Mouse (Mus musculus) kidney, embryonic 15.5 days (tissue): ENCODE measurements around the gene Gm1123. TPM values are rescaled to one million over a fixed set of nuclear protein-coding genes. Genes with fewer than 3 reads are reported as not detected.

ENCODE experiments used
- ATAC-seq: fragments of 200-750 bp; cut with Nextera tagmentation; replicated peaks from 2 replicates; pipeline ENCODE4 v1.8.0; 2017; ENCODE audit warnings: moderate TSS enrichment; ENCODE audit not compliant: low FRiP score
- H3K27ac ChIP-seq: fragments of 300-500 bp; sonication (generic); 2 replicates; pipeline ENCODE4 v1.5.1; 2015; ENCODE audit warnings: mild to moderate bottlenecking, inconsistent platforms
- H3K27me3 ChIP-seq: fragments of 300-500 bp; sonication (generic); 2 replicates; pipeline ENCODE4 v1.6.1; 2015; ENCODE audit warnings: inconsistent platforms
- H3K36me3 ChIP-seq: fragments of 300-500 bp; sonication (generic); 2 replicates; pipeline ENCODE4 v1.6.1; 2015; ENCODE audit warnings: inconsistent platforms
- H3K4me1 ChIP-seq: fragments of 300-500 bp; sonication (generic); 2 replicates; pipeline ENCODE4 v1.6.1; 2015; ENCODE audit warnings: inconsistent platforms
- H3K4me2 ChIP-seq: fragments of 300-500 bp; sonication (generic); 2 replicates; pipeline ENCODE4 v1.6.1; 2015; ENCODE audit warnings: moderate library complexity, mild to moderate bottlenecking, inconsistent platforms
- H3K4me3 ChIP-seq: fragments of 300-500 bp; sonication (generic); replicated peaks from 2 replicates; pipeline ENCODE4 v1.5.1; 2015; ENCODE audit warnings: mild to moderate bottlenecking, inconsistent platforms
- H3K9ac ChIP-seq: fragments of 300-500 bp; sonication (generic); 2 replicates; pipeline ENCODE4 v1.6.1; 2015; ENCODE audit warnings: mild to moderate bottlenecking, inconsistent platforms
- H3K9me3 ChIP-seq: fragments of 300-500 bp; sonication (generic); replicated peaks from 2 replicates; pipeline ENCODE4 v1.6.1; 2016; ENCODE audit warnings: inconsistent platforms
- WGBS: fragments of 180-500 bp; shearing (Covaris S2); methylation state at CpG from one replicate; pipeline ENCODE4 v1.1.7; 2015; ENCODE audit warnings: mixed read lengths; 5-methylcytosine and 5-hydroxymethylcytosine counted together
- polyA plus RNA-seq: library from polyadenylated mRNA; unstranded; fragments of >200 nt; fragmentation: Nextera tagmentation; extraction: Ambion mirVana; gene quantifications from 2 replicates; pipeline ENCODE4 v1.2.1, GENCODE M21; 2015

The Gm1123 gene
- polyA plus RNA-seq, 1 experiment from 2014 or later, result 0.17 TPM

DNA sequence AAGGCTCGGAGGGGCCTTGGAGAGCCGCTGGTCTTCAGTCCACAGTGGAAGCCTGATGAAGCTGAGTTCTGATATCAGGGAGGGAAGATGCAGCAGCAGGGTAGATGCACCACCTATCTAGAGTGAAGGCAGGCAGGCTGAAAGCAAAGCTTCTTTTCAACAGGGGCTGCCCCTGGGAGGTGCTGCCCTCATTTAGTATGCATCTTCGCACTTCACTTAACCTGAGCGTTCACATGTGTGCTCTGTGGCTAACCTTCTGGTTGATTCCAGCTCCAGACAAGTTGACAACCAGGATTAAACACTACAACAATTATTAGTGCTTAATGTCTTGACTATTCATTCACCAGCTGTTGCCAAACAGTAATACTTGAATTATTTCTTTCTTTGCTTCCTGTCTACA, 41.4 kb downstream of the Gm1123 start:
- H3K4me2 ChIP-seq, result no peak overlapping the region
- no peak overlapping the region for H3K27ac ChIP-seq
- H3K4me3 ChIP-seq, result no peak overlapping the region
- H3K9me3 ChIP-seq, result no peaks in the 10 kb centered on the region
- 78% methylated on average over 4 of the region's 4 CpGs for WGBS
- no peak overlapping the region for H3K9ac ChIP-seq
- H3K4me1 ChIP-seq, result no peaks in the 10 kb centered on the region
- ATAC-seq, result no peak
- H3K27me3 ChIP-seq, result no peaks in the 10 kb centered on the region
- H3K36me3 ChIP-seq, result peaks cover 25% of the 10 kb centered on the region

DNA sequence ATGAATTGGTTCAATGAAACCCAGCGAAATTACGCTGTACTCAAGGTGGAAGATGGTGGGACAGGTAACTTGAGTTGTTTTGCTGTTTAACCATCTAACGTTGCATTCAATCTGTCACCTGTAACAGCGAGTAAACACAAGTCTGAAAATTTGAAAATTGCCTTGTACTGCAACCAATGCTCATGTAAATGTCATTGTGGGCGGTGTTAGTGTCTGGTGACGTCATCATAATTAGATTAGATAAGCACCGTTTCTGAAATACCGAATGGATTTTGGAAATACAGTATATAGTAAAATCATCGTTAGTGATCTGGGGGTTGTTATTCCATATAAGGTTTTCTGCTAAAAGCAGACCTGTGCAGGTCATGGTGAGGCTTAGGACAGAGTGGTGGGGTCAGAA, 48.4 kb downstream of the Gm1123 start:
- 48% methylated on average over 9 of the region's 9 CpGs for WGBS
- Histone ChIP-seq H3K27me3 (peaks cover 23% of the 10 kb centered on the region), H3K27ac (no peak overlapping the region), H3K4me1 (peaks cover 9% of the 10 kb centered on the region), H3K4me2 (peak overlapping the region; percentile 84), H3K9ac (peak overlapping the region; percentile 76; the same call in 1 of the 2 replicates), H3K4me3 (peak overlapping the region; percentile 91), H3K36me3 (no peaks in the 10 kb centered on the region), H3K9me3 (no peaks in the 10 kb centered on the region)
- ATAC-seq, result no peak

DNA sequence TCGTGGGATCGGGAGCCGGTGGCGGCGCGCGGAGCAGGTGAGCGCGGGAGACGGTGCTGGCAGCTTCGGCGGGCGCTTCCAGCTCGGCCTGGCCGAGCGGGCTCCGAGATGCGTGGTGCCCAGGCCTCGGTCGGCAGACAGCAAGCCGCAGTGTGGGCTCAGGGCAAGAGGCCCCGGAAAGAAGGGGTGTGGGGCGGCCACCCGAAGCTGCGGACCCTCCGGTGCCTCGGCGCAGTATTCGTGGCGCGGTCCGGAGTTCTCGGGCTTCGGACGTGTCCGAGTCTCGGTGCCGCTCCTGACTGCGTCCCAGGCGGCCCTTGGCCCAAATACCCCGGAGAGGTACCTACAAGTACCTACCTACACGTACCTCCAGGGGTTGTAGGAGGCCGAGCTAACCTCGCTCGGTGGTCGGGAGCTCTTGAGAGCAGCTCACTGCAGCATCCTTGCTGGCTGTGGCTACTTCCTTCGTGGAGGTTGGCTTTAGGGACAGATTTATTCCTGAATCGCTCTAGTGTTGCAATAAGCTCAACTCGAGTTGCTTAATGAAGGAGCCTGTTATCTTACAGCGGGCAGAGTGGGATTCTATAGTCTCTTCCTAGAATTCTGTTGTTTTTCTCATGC, 48.9 kb downstream of the Gm1123 start:
- Histone ChIP-seq H3K4me3 (peak overlapping the region; percentile 91), H3K27me3 (peaks cover 27% of the 10 kb centered on the region), H3K9ac (peak overlapping the region; percentile 76), H3K27ac (no peak overlapping the region), H3K9me3 (no peaks in the 10 kb centered on the region), H3K4me1 (peaks cover 9% of the 10 kb centered on the region), H3K36me3 (no peaks in the 10 kb centered on the region), H3K4me2 (peak overlapping the region; percentile 84)
- WGBS, result under 1% methylated on average over 50 of the region's 50 CpGs
- peak; percentile 64 for ATAC-seq

DNA sequence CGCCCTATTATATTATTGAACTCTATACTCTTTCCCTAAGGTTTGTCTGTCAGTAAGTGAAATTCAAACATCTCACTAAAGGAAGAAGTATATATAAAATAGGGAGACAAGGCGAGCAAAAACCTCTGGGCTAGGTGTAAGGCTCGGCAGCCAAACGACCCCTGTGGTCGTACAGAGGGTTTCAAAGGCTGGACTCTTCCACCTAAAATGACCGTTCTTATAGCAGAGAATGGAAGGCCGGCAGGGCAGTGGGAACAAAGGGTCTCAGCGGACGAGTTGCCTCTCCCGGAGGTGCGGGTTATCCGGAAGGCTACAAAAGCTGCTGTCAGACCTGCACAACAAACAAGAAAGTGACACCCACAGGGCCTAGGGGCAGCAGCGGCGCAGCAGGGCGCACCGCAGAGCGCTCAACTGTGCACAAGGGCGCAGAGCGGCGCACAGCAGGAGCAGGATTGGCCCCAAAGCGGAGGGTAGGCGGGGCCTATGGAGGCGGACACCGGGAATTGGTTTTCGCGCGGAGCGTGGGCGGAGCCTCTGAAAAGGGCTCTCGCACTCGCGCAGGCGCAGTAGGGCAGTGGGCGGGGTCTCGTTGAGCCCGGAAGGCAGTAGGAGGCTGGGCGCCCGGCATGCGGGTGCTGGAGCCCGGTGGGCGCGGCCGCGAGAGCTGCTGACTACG, 49.6 kb downstream of the Gm1123 start, which contains the start of gene Faim:
Gene Faim (plus strand): TSS at position 574 of the 676 bp plus-strand sequence.
- Histone ChIP-seq H3K27ac (peak within 1 kb of the TSS; percentile 67; the same call in 1 of the 2 replicates), H3K4me2 (peak within 1 kb of the TSS; percentile 84), H3K36me3 (no peaks in the 10 kb centered on the region), H3K4me1 (peaks cover 9% of the 10 kb centered on the region), H3K27me3 (peaks cover 33% of the 10 kb centered on the region), H3K4me3 (peak within 1 kb of the TSS; percentile 91), H3K9me3 (no peaks in the 10 kb centered on the region), H3K9ac (peak within 1 kb of the TSS; percentile 76)
- ATAC-seq, result peak; percentile 100
- WGBS, result 1% methylated on average over 45 of the region's 45 CpGs

DNA sequence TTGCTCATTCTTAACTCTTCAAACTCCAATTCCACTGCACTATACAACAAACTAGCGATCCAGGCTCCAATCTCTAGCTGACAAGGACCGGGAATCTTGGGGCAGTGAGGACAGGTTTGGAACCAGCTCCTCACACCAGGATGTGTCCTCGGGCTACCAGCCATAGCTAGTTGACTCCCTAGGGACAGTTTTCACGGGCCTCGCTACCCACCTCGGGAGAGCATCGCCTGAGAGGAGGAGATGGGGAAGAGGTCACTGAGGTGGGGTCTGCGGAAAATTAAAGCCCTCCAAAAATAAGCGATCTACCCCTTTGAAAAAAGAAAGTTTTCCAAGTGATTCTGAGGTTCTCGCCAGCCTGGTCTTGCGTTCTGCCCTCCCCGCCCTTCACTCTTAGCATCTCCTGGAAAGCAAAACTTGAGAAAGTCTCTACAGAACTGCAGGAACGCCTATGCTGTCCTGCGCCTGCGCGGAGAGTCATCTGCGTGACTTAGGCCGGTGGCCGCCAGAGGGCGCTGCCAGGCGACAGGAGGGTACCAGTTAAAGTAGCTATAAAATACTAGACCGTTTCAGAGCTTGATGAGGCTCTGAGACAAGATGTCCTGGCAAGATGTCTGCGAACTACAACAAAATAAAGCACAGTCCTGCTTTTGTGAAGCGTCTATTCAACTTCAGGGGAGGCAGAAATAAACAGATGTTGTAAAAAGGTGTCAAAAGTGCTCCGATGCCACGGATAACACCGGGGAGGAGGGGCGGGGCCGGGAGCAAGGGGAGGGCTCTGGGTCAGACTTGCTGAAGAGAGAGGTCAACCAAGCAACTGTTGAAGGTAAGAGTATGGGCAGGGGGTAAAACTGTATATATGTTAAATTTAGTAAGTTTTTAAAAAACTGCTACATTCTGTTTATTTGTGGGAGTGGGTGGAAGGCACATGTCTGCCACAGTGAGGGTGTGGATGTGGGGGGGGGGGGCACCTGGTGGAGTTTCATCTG, 55.8 kb downstream of the Gm1123 start:
- Histone ChIP-seq H3K9ac (no peak overlapping the region), H3K27me3 (peaks cover 79% of the 10 kb centered on the region), H3K9me3 (no peaks in the 10 kb centered on the region), H3K4me3 (peak overlapping the region; percentile 34), H3K27ac (no peak overlapping the region), H3K4me2 (peak overlapping the region; percentile 57), H3K4me1 (peaks cover 6% of the 10 kb centered on the region), H3K36me3 (no peaks in the 10 kb centered on the region)
- peak; percentile 73 for ATAC-seq
- WGBS, result 5% methylated on average over 29 of the region's 29 CpGs

DNA sequence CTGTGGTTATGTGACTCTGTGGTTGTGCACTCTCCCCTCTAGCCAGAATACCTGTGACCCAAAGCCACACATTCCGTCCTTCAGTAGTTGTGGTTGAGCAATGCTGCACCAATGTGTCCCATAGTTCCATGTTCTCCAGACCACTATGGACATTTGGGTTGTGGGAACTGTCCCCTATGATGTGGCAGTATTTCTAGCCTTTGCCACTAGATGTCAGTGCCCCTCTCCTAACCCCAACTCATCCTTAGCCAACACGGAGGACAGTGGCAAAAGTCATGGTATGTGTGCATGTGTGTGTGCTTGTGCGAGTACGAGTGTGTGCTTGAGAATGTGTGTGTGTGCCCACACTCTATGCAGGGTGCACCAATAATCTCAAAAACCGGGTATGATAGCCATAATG, 59.0 kb downstream of the Gm1123 start:
- no peak overlapping the region for H3K9ac ChIP-seq
- no peaks in the 10 kb centered on the region for H3K36me3 ChIP-seq
- peaks cover 84% of the 10 kb centered on the region for H3K27me3 ChIP-seq
- ATAC-seq, result no peak
- H3K4me3 ChIP-seq, result no peak overlapping the region
- 43% methylated on average over 5 of the region's 5 CpGs for WGBS
- peaks cover 12% of the 10 kb centered on the region for H3K4me1 ChIP-seq
- H3K9me3 ChIP-seq, result no peaks in the 10 kb centered on the region
- no peak overlapping the region for H3K27ac ChIP-seq
- H3K4me2 ChIP-seq, result no peak overlapping the region

DNA sequence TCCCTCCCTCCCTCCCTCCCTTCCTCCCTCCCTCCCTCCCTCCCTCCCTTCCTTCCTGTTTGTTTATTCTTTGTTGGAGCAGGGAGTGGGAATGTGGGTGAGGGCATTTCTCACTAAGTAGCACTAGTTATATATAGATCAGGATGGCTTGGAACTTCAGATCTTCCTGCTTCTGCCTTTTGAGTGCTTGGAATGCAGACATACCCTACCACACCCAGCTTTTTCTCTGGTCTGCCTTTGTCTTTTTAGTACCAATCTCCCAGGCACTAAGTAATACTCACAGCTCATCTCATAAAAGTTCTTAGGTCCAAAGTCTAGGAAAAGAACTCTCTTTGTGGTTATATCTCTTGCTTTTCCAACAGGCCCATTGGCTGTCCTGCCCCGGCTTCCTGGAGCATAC, 59.4 kb downstream of the Gm1123 start:
- Histone ChIP-seq H3K27ac (no peak overlapping the region), H3K4me3 (no peak overlapping the region), H3K27me3 (peaks cover 84% of the 10 kb centered on the region), H3K36me3 (no peaks in the 10 kb centered on the region), H3K4me1 (peaks cover 12% of the 10 kb centered on the region), H3K4me2 (no peak overlapping the region), H3K9me3 (no peaks in the 10 kb centered on the region), H3K9ac (no peak overlapping the region)
- WGBS, result 95% methylated on average over 1 of the region's 1 CpGs
- no peak for ATAC-seq

DNA sequence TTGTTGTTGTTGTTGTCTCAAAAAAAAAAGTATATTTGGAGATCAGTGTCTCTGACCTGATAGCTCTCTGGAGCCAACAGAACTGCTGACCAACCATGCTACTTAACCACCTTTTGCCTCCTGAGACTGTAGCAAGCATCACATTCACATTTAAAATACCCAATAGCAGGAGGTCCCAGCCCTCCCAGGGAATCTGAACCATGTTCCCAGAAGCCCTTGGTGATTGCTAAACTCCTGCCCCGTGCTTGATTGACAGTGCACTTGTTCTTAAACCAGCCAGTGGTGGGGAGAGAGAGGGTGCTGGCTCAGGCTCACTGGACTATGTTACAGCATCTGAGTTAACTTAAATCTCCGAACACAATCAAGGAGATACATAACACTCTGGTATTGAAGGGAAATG, 60.6 kb downstream of the Gm1123 start:
- WGBS, result 38% methylated on average over 2 of the region's 2 CpGs
- no peak overlapping the region for H3K4me3 ChIP-seq
- peaks cover 89% of the 10 kb centered on the region for H3K27me3 ChIP-seq
- no peak overlapping the region for H3K9ac ChIP-seq
- H3K4me2 ChIP-seq, result no peak overlapping the region
- peaks cover 12% of the 10 kb centered on the region for H3K4me1 ChIP-seq
- 0 out of 2 replicates have a peak, but pooled peaks cover 5% of the 10 kb centered on the region for H3K9me3 ChIP-seq
- H3K36me3 ChIP-seq, result no peaks in the 10 kb centered on the region
- no peak for ATAC-seq
- H3K27ac ChIP-seq, result no peak overlapping the region

DNA sequence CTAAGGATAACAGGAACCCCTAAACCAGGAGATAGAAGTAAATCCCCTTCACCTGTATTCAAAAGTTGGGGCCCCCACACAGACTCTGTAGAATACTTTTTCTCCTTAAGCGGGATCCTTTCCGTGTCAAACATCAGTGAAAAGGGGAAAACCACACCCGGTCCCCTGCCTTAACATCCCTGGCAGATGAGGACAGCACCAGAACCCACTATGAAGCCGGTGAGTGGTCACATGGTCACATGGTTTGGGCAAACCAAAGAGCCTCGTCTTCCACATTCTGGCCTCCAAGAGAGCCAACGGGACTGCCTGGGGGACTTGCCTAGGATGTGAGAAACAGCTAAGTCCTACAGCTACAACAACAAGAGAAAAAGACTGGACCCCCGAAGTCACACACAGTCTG, 62.0 kb downstream of the Gm1123 start:
- no peak overlapping the region for H3K27ac ChIP-seq
- no peak for ATAC-seq
- WGBS, result 4% methylated on average over 7 of the region's 7 CpGs
- H3K27me3 ChIP-seq, result peaks cover 93% of the 10 kb centered on the region
- H3K9ac ChIP-seq, result no peak overlapping the region
- H3K9me3 ChIP-seq, result 0 out of 2 replicates have a peak, but pooled peaks cover 5% of the 10 kb centered on the region
- H3K4me1 ChIP-seq, result peaks cover 9% of the 10 kb centered on the region
- peak overlapping the region; percentile 65 for H3K4me2 ChIP-seq
- H3K36me3 ChIP-seq, result no peaks in the 10 kb centered on the region
- H3K4me3 ChIP-seq, result peak overlapping the region; percentile 43

DNA sequence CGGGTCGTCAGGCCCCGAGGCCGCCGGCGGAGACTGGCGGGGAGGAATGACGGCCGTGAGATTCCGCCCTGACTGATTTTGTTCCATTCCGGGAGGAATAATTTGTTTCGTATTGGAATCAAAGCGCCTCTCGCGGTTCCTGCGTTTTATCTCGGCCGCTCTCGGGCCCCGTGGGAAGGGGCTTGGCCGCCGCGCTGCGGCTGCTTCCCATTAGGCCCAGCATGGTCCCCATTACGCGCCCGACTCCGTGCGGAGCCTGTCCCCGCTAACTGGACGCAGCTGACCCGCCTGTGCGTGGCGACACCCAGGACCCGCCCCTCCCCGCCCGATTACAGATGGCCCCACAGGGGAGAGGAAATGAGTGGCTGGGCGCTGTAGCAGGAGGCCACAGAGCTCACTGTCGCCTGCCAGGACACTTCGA, 62.4 kb downstream of the Gm1123 start:
- Histone ChIP-seq H3K4me1 (peaks cover 9% of the 10 kb centered on the region), H3K4me2 (peak overlapping the region; percentile 65), H3K27ac (no peak overlapping the region), H3K9me3 (0 out of 2 replicates have a peak, but pooled peaks cover 5% of the 10 kb centered on the region), H3K9ac (no peak overlapping the region), H3K27me3 (peaks cover 97% of the 10 kb centered on the region), H3K4me3 (peak overlapping the region; percentile 43), H3K36me3 (no peaks in the 10 kb centered on the region)
- WGBS, result under 1% methylated on average over 40 of the region's 40 CpGs
- 0 out of 2 replicates have a peak, but pooled peaks have one; percentile 25 for ATAC-seq

DNA sequence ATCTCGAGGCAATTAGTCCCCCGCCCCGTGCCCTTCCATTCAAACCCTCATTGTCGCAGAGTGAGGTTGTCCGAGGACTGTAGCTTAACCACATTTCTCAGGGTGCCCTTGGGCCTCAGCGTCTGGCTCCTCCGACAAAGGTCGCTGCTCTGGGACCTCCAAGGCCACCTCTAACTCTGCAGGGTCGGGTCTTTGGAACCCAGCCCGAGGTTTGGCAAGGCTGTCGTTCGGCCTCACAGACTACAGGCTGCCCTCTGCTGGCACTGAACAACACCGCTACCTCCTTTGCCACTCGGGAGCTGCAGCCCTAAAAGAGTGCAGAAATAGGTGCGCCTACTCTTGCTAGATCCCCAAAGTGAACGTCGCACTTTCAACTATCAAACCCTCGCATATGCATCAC, 70.4 kb downstream of the Gm1123 start:
- H3K4me1 ChIP-seq, result peaks cover 4% of the 10 kb centered on the region; the same call in 1 of the 2 replicates
- no peaks in the 10 kb centered on the region for H3K9me3 ChIP-seq
- H3K27ac ChIP-seq, result no peak overlapping the region
- WGBS, result 2% methylated on average over 18 of the region's 18 CpGs
- no peak overlapping the region for H3K9ac ChIP-seq
- no peak overlapping the region for H3K4me3 ChIP-seq
- no peaks in the 10 kb centered on the region for H3K36me3 ChIP-seq
- ATAC-seq, result no peak
- peak overlapping the region; percentile 30; the same call in 1 of the 2 replicates for H3K4me2 ChIP-seq
- peaks cover 95% of the 10 kb centered on the region for H3K27me3 ChIP-seq
